Mouse (Mus musculus) intestine, postnatal 0 days (tissue): ENCODE results near the gene Bcar1. TPM values are rescaled to one million over a fixed set of nuclear protein-coding genes. Genes with fewer than 3 reads are reported as not detected.

ENCODE experiments used
- ATAC-seq: fragments of 200-750 bp; cut with Nextera tagmentation; 2 replicates; pipeline ENCODE4 v1.8.0; 2017; ENCODE audit warnings: mild to moderate bottlenecking, moderate TSS enrichment, moderate library complexity
- H3K27ac ChIP-seq: fragments of 300-500 bp; sonication (generic); 2 replicates; pipeline ENCODE4 v1.5.1; 2014; ENCODE audit warnings: mild to moderate bottlenecking, low read depth, low read length, moderate library complexity
- H3K27me3 ChIP-seq: fragments of 300-500 bp; sonication (generic); replicated peaks from 2 replicates; pipeline ENCODE4 v1.6.1; 2014; ENCODE audit warnings: low read length, mixed read lengths; ENCODE audit not compliant: control insufficient read depth, insufficient read depth
- H3K36me3 ChIP-seq: fragments of 300-500 bp; sonication (generic); 2 replicates; pipeline ENCODE4 v1.6.1; 2014; ENCODE audit warnings: mild to moderate bottlenecking, moderate library complexity; ENCODE audit not compliant: control insufficient read depth, insufficient read depth
- H3K4me1 ChIP-seq: fragments of 300-500 bp; sonication (generic); replicated peaks from 2 replicates; pipeline ENCODE4 v1.6.1; 2014; ENCODE audit warnings: antibody characterized with exemption, low read length, mixed read lengths; ENCODE audit not compliant: control insufficient read depth, insufficient read depth
- H3K4me2 ChIP-seq: fragments of 300-500 bp; sonication (generic); replicated peaks from 2 replicates; pipeline ENCODE4 v1.6.1; 2014; ENCODE audit warnings: low read depth, mild to moderate bottlenecking, moderate library complexity
- H3K4me3 ChIP-seq: fragments of 300-500 bp; sonication (generic); 2 replicates; pipeline ENCODE4 v1.5.1; 2014; ENCODE audit warnings: low read depth, low read length
- H3K9ac ChIP-seq: fragments of 300-500 bp; sonication (generic); 2 replicates; pipeline ENCODE4 v1.6.1; 2014; ENCODE audit warnings: mild to moderate bottlenecking, low read depth, low read length
- H3K9me3 ChIP-seq: fragments of 300-500 bp; sonication (generic); 2 replicates; pipeline ENCODE4 v1.6.1; 2016; ENCODE audit warnings: mixed run types; ENCODE audit not compliant: control insufficient read depth
- CTCF ChIP-seq: sonication (generic); IDR thresholded peaks from 2 replicates; pipeline ENCODE4 v1.5.1; 2016; ENCODE audit warnings: low read depth, mild to moderate bottlenecking, control low read depth, antibody characterized with exemption, moderate library complexity
- WGBS: fragments of 180-500 bp; shearing (Covaris S2); extraction: QIAGEN DNeasy Blood & Tissue Kit; methylation state at CpG from one replicate; pipeline ENCODE4 v1.1.7; 2014; 5-methylcytosine and 5-hydroxymethylcytosine counted together
- polyA plus RNA-seq: library from polyadenylated mRNA; unstranded; fragments of >200 nt; fragmentation: Nextera tagmentation; extraction: Ambion mirVana; gene quantifications from 2 replicates; pipeline ENCODE4 v1.2.1, GENCODE M21; 2015

Gene Bcar1
- polyA plus RNA-seq, 1 experiment from 2014 or later: 38.8 TPM

- WGBS: under 1% methylated on average over 17 of the region's 41 CpGs
- 0 out of 2 replicates have a peak, but pooled peaks have one; percentile 12 for TF ChIP-seq CTCF
- peak overlapping the region; percentile 88 for H3K9ac ChIP-seq
- peak overlapping the region; percentile 73 for H3K4me3 ChIP-seq
- H3K9me3 ChIP-seq: no peaks in the 10 kb centered on the region
- peak; percentile 86 for ATAC-seq
- H3K27ac ChIP-seq: peak overlapping the region; percentile 96
- no peaks in the 10 kb centered on the region for H3K27me3 ChIP-seq
- peaks cover 53% of the 10 kb centered on the region for H3K4me1 ChIP-seq
- H3K36me3 ChIP-seq: peaks cover 2% of the 10 kb centered on the region; the same call in 1 of the 2 replicates
- peak overlapping the region; percentile 87 for H3K4me2 ChIP-seq
Measured at GRCm38 (mm10) chr8:111732004-111732403, 11.6 kb downstream of the Bcar1 start.

- Histone ChIP-seq H3K4me3 (peak overlapping the region; percentile 73), H3K36me3 (no peaks in the 10 kb centered on the region), H3K9ac (peak overlapping the region; percentile 88), H3K27me3 (no peaks in the 10 kb centered on the region), H3K4me2 (peak overlapping the region; percentile 87), H3K27ac (peak overlapping the region; percentile 96), H3K4me1 (peaks cover 59% of the 10 kb centered on the region), H3K9me3 (no peaks in the 10 kb centered on the region)
- under 1% methylated on average over 39 of the region's 39 CpGs for WGBS
- ATAC-seq: peak; percentile 77
- TF ChIP-seq CTCF: no peak
Measured at GRCm38 (mm10) chr8:111731231-111731977, 12.2 kb downstream of the Bcar1 start.

DNA sequence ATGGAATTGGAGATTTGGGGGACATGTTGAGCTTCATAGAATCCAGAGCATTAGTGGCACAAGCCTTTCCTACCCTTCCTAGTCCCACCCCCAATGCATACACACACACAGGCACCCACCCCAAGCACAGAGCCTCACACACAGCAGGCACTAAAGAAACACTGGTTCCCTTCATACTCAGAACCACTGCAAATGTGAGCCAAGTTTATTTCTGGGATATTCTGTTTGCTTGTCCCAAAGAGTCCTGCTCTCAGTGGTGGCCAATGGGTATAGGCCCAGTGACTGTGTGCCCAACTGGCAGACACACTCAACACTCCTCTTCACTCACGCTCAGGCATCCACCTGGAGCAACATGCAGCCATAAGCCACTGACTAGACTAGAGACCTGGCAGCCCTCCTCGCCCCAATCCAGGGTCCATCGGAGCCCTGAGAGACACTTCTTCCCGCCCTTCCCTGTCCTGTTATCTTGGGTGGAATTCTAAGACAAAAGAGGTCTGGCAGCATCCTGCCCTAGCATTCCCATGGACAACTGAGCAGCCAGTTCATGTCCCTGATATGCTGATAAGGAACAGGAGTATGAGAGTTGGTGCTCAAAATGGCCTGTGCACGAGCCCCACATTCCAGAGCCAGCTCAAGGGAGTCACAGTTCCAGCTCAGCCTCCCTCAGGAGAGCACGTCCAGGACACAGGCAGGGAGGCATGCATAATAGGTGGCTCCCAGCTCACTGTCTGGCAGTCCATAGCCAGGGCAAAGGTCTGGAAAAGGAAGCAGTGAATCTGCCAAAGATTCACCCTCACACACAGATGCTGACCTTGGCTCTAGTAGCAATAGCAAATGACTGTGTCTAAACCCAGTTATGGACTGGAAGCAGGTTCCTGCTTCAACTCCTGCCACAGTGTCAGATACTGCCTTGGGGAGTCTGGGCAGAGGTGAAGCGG lies 14.1 kb downstream of the Bcar1 start:
- 35% methylated on average over 7 of the region's 7 CpGs for WGBS
- Histone ChIP-seq H3K4me2 (peak overlapping the region; percentile 87), H3K4me1 (peaks cover 47% of the 10 kb centered on the region), H3K9me3 (no peaks in the 10 kb centered on the region), H3K27ac (peak overlapping the region; percentile 50), H3K4me3 (0 out of 2 replicates have a peak overlapping the region, but pooled peaks have one; percentile 73), H3K36me3 (no peaks in the 10 kb centered on the region; the same call in 1 of the 2 replicates), H3K27me3 (no peaks in the 10 kb centered on the region), H3K9ac (peak overlapping the region; percentile 2; the same call in 1 of the 2 replicates)
- ATAC-seq: no peak
- TF ChIP-seq CTCF: no peak

DNA sequence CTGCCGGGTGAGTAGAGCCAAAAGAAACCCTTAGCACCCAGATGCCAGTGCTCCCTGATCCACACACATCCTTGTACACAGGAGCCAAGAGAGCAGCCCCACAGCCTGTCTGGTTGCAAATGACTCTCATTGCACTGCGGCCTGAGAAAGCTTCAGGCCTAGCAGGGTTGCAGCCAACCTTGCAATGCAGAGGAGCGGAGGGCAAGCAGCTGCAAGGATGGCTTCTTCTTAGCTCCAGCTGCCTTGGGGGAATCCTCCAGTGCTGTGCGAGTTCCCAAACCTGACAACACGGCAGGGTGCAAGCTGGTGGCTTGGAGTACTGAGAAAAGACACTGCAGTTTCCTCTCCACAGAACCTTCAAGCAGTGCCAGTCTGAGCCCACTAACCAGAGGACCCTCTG lies 15.1 kb downstream of the Bcar1 start:
- no peak for TF ChIP-seq CTCF
- H3K4me3 ChIP-seq: no peak overlapping the region
- H3K27me3 ChIP-seq: no peaks in the 10 kb centered on the region
- ATAC-seq: no peak
- H3K4me1 ChIP-seq: peaks cover 37% of the 10 kb centered on the region
- no peaks in the 10 kb centered on the region; the same call in 1 of the 2 replicates for H3K36me3 ChIP-seq
- WGBS: 85% methylated on average over 5 of the region's 5 CpGs
- H3K4me2 ChIP-seq: 0 out of 2 replicates have a peak overlapping the region, but pooled peaks have one; percentile 87
- no peak overlapping the region for H3K27ac ChIP-seq
- H3K9me3 ChIP-seq: no peaks in the 10 kb centered on the region
- H3K9ac ChIP-seq: no peak overlapping the region

DNA sequence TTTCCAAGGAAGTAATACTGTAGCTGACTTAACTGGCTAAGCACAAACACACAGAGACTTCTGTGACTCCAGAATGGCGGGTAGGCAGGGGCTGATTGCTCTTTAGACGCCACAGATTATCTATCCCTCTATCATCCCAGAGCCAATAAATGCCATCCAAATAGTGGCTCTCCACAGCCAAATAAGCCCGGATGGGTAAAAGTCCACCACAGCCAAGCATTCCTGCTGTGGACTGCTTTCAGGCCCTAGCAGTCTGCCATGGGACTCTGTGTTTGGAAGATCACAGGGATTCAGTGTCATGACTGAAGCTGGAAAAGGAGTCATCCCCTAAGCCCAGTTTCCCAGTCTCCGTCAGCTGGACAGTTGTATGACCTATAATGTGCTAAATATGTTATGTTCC lies 16.1 kb downstream of the Bcar1 start:
- no peaks in the 10 kb centered on the region for H3K9me3 ChIP-seq
- no peak for ATAC-seq
- no peak overlapping the region; the same call in 1 of the 2 replicates for H3K4me2 ChIP-seq
- no peak overlapping the region; the same call in 1 of the 2 replicates for H3K27ac ChIP-seq
- TF ChIP-seq CTCF: no peak
- H3K27me3 ChIP-seq: no peaks in the 10 kb centered on the region
- H3K4me1 ChIP-seq: peaks cover 32% of the 10 kb centered on the region
- WGBS: 53% methylated on average over 4 of the region's 4 CpGs
- H3K9ac ChIP-seq: no peak overlapping the region
- no peaks in the 10 kb centered on the region; the same call in 1 of the 2 replicates for H3K36me3 ChIP-seq
- H3K4me3 ChIP-seq: no peak overlapping the region
